Mouse (Mus musculus): Measurements from ENCODE around the gene Ergic1.
A peak's percentile ranks its signal among the peaks of the same experiment; 100 is the strongest.

The Ergic1 gene

GRCm38 (mm10) chr17:26595448-26596167, 34.3 kb downstream of the Ergic1 start:
- peak; percentile 87; the same call in 1 of the 2 replicates for TF ChIP-seq GATA4 (IDR thresholded peaks at IDR 0.05; ENCODE audit: insufficient replicate concordance, low read length)

- no peak for TF ChIP-seq GATA4 (IDR thresholded peaks at IDR 0.05; ENCODE audit: insufficient replicate concordance, low read length)
Measured at GRCm38 (mm10) chr17:26596168-26596658, 34.9 kb downstream of the Ergic1 start.

GRCm38 (mm10) chr17:26596856-26597481, 35.7 kb downstream of the Ergic1 start:
- TF ChIP-seq GATA4 (IDR thresholded peaks at IDR 0.05; ENCODE audit: insufficient replicate concordance, low read length): no peak

- no peak for TF ChIP-seq GATA4 (IDR thresholded peaks at IDR 0.05; ENCODE audit: insufficient replicate concordance, low read length)
Measured at GRCm38 (mm10) chr17:26598845-26599244, 37.6 kb downstream of the Ergic1 start.

- no peak for TF ChIP-seq GATA4 (IDR thresholded peaks at IDR 0.05; ENCODE audit: insufficient replicate concordance, low read length)
Measured at GRCm38 (mm10) chr17:26600913-26601447, 39.7 kb downstream of the Ergic1 start.

GRCm38 (mm10) chr17:26601514-26601913, 40.2 kb downstream of the Ergic1 start:
- no peak for TF ChIP-seq GATA4 (IDR thresholded peaks at IDR 0.05; ENCODE audit: insufficient replicate concordance, low read length)

GRCm38 (mm10) chr17:26601926-26602325, 40.6 kb downstream of the Ergic1 start:
- no peak for TF ChIP-seq GATA4 (IDR thresholded peaks at IDR 0.05; ENCODE audit: insufficient replicate concordance, low read length)

GRCm38 (mm10) chr17:26602371-26602885, 41.1 kb downstream of the Ergic1 start:
- TF ChIP-seq GATA4 (IDR thresholded peaks at IDR 0.05; ENCODE audit: insufficient replicate concordance, low read length): no peak

GRCm38 (mm10) chr17:26603311-26603710, 42.0 kb downstream of the Ergic1 start:
- TF ChIP-seq GATA4 (IDR thresholded peaks at IDR 0.05; ENCODE audit: insufficient replicate concordance, low read length): no peak

GRCm38 (mm10) chr17:26605636-26606035, 44.3 kb downstream of the Ergic1 start:
- no peak for TF ChIP-seq GATA4 (IDR thresholded peaks at IDR 0.05; ENCODE audit: insufficient replicate concordance, low read length)

GRCm38 (mm10) chr17:26606516-26606915, 45.2 kb downstream of the Ergic1 start:
- no peak for TF ChIP-seq GATA4 (IDR thresholded peaks at IDR 0.05; ENCODE audit: insufficient replicate concordance, low read length)

GRCm38 (mm10) chr17:26608348-26608747, 47.1 kb downstream of the Ergic1 start:
- no peak for TF ChIP-seq GATA4 (IDR thresholded peaks at IDR 0.05; ENCODE audit: insufficient replicate concordance, low read length)

GRCm38 (mm10) chr17:26608877-26609276, 47.6 kb downstream of the Ergic1 start:
- no peak for TF ChIP-seq GATA4 (IDR thresholded peaks at IDR 0.05; ENCODE audit: insufficient replicate concordance, low read length)

- TF ChIP-seq GATA4 (IDR thresholded peaks at IDR 0.05; ENCODE audit: insufficient replicate concordance, low read length): no peak
Measured at GRCm38 (mm10) chr17:26609820-26610219, 48.5 kb downstream of the Ergic1 start.

- no peak; the same call in 1 of the 2 replicates for TF ChIP-seq GATA4 (IDR thresholded peaks at IDR 0.05; ENCODE audit: insufficient replicate concordance, low read length)
Measured at GRCm38 (mm10) chr17:26611328-26611727, 50.0 kb downstream of the Ergic1 start.

GRCm38 (mm10) chr17:26611918-26612317, 50.6 kb downstream of the Ergic1 start:
- TF ChIP-seq GATA4 (IDR thresholded peaks at IDR 0.05; ENCODE audit: insufficient replicate concordance, low read length): no peak
